Mouse (Mus musculus) CD4-positive, CD25-positive, alpha-beta regulatory T cell, adult 4 months (primary cell): Measurements from ENCODE around the gene Olfr521. TPM values are rescaled to one million over a fixed set of nuclear protein-coding genes. Genes with fewer than 3 reads are reported as not detected.
A peak's percentile ranks its signal among the peaks of the same experiment; 100 is the strongest.

Experiments
- ATAC-seq: one replicate; pipeline ENCODE4 v1.8.0; 2017
- polyA plus RNA-seq, 2 experiments: library from polyadenylated mRNA; unstranded; fragments of 100-300 nt; shearing (Covaris generic); gene quantifications; one replicate each; pipeline ENCODE4 v1.2.1; 2017

Gene Olfr521
- polyA plus RNA-seq, 2 experiments from 2014 or later: not detected

GRCm38 (mm10) chr7:99810814-99811213 is 47.5 kb downstream of the Olfr521 start:
- no peak for ATAC-seq

GRCm38 (mm10) chr7:99811661-99812060 is 48.4 kb downstream of the Olfr521 start:
- ATAC-seq: no peak

- no peak for ATAC-seq
Measured at GRCm38 (mm10) chr7:99813394-99813793, 50.1 kb downstream of the Olfr521 start.

GRCm38 (mm10) chr7:99818181-99818725 is 54.9 kb downstream of the Olfr521 start:
- peak; percentile 45 for ATAC-seq

Other genes with a start within 250 kb of the Olfr521 start
- gene Arrb1, start 228.0 kb upstream of the Olfr521 start, polyA plus RNA-seq: 10 to 100 TPM; 12.3 to 22.0 TPM
- under 1 TPM; 0.25 to 0.35 TPM for gene Tpbgl, start 136.4 kb upstream of the Olfr521 start, polyA plus RNA-seq
- gene Slco2b1, start 52.2 kb upstream of the Olfr521 start, polyA plus RNA-seq: under 1 TPM in 1 of 2 experiments, not detected in 1; 0.37 TPM
- gene Olfr520, start 33.2 kb upstream of the Olfr521 start, polyA plus RNA-seq: not detected
- 10 to 100 TPM; 27.5 to 34.8 TPM for gene Neu3, start 64.9 kb downstream of the Olfr521 start, polyA plus RNA-seq
- under 1 TPM in 1 of 2 experiments, not detected in 1; 0.39 TPM for gene Xrra1, start 95.6 kb downstream of the Olfr521 start, polyA plus RNA-seq
- gene Spcs2, start 100.0 kb downstream of the Olfr521 start, polyA plus RNA-seq: 100 to 1,000 TPM; 466 to 576 TPM
- gene Rnf169, start 216.9 kb downstream of the Olfr521 start, polyA plus RNA-seq: 1 to 10 TPM; 6.2 to 9.5 TPM
- not detected for gene Chrdl2, start 242.7 kb downstream of the Olfr521 start, polyA plus RNA-seq